Mouse (Mus musculus): ENCODE results near the gene Ms4a3. TPM values are rescaled to one million over a fixed set of nuclear protein-coding genes. Genes with fewer than 3 reads are reported as not detected.

The Ms4a3 gene
- total and polyA plus RNA-seq, 3 experiments: 0.34 to 0.63 (median 0.51) TPM

GRCm38 (mm10) chr19:11635572-11635971 is 5.1 kb downstream of the Ms4a3 start:
- no peak for TF ChIP-seq MAZ (IDR thresholded peaks at IDR 0.05; ENCODE audit: low read depth, low read length)
- TF ChIP-seq CTCF (conservative IDR thresholded peaks at IDR 0.05 in 1 of 2, IDR thresholded peaks at IDR 0.05 in 1 of 2; ENCODE audit: low read depth in 2 of 2, low read length in 2 of 2): no peak
- no peak for TF ChIP-seq ZNF384 (IDR thresholded peaks at IDR 0.05; ENCODE audit: low read depth, low read length)
- TF ChIP-seq ZKSCAN1 (IDR thresholded peaks at IDR 0.05; ENCODE audit: borderline replicate concordance, low read depth, low read length): no peak
- TF ChIP-seq UBTF (IDR thresholded peaks at IDR 0.05; ENCODE audit: low read depth, low read length): no peak
- in situ Hi-C loops (cut with MboI; ENCODE audit: low pct_ligation_motif_present, low pct_unique_long_range_greater_than_20kb, low sequenced_read_pairs): no loop called here
- Histone ChIP-seq H3K4me1 (ENCODE audit: control insufficient read depth in 1 of 2, insufficient read depth in 2 of 2) (no peaks in the 10 kb centered on the region), H3K27me3 (replicated peaks) (no peaks in the 10 kb centered on the region), H3K4me2 (ENCODE audit: insufficient read depth, low read depth, poor library complexity, severe bottlenecking) (no peak overlapping the region), H3K79me2 (replicated peaks; ENCODE audit: control insufficient read depth, extremely low read depth, insufficient read depth, poor library complexity, severe bottlenecking) (no peaks in the 10 kb centered on the region), H3K27ac (ENCODE audit: insufficient read depth, low read depth) (no peak overlapping the region), H3K9me3 (replicated peaks; ENCODE audit: low read length) (no peaks in the 10 kb centered on the region), H3K4me3 (replicated peaks in 1 of 3; ENCODE audit: low read depth in 2 of 3, low read length in 2 of 3, poor library complexity in 1 of 3) (no peak overlapping the region), H3K36me3 (replicated peaks in 1 of 2; ENCODE audit: control insufficient read depth in 1 of 2, insufficient read depth in 1 of 2, low read length in 1 of 2) (peaks cover 0 to 2% of the 10 kb centered on the region in 2 experiments), H3K9ac (ENCODE audit: insufficient read depth, low read depth) (no peak overlapping the region)
- no peak for DNase-seq (ENCODE audit: extremely low read depth)
- dilution Hi-C loops (cut with MboI; ENCODE audit: extremely low pct_ligation_motif_present, extremely low pct_unique_long_range_greater_than_20kb, low sequenced_read_pairs): no loop called here

GRCm38 (mm10) chr19:11634330-11634729 is 6.3 kb downstream of the Ms4a3 start:
- in situ Hi-C loops (cut with MboI; ENCODE audit: low pct_ligation_motif_present, low pct_unique_long_range_greater_than_20kb, low sequenced_read_pairs) (no loop called here), dilution Hi-C loops (cut with MboI; ENCODE audit: extremely low pct_ligation_motif_present, extremely low pct_unique_long_range_greater_than_20kb, low sequenced_read_pairs) (no loop called here)
- H3K79me2 ChIP-seq (replicated peaks; ENCODE audit: control insufficient read depth, extremely low read depth, insufficient read depth, poor library complexity, severe bottlenecking): no peaks in the 10 kb centered on the region
- DNase-seq (ENCODE audit: extremely low read depth): no peak
- no peak overlapping the region for H3K4me2 ChIP-seq (ENCODE audit: insufficient read depth, low read depth, poor library complexity, severe bottlenecking)
- H3K27me3 ChIP-seq (replicated peaks): no peaks in the 10 kb centered on the region
- H3K36me3 ChIP-seq (replicated peaks in 1 of 2; ENCODE audit: control insufficient read depth in 1 of 2, insufficient read depth in 1 of 2, low read length in 1 of 2): peaks cover 0 to 2% of the 10 kb centered on the region in 2 experiments
- TF ChIP-seq MAFK (IDR thresholded peaks at IDR 0.05; ENCODE audit: insufficient replicate concordance, low read length): no peak
- no peak for TF ChIP-seq RCOR1 (conservative IDR thresholded peaks at IDR 0.05; ENCODE audit: low read depth, low read length)
- no peak for TF ChIP-seq MXI1 (IDR thresholded peaks at IDR 0.05; ENCODE audit: low read depth, low read length)
- TF ChIP-seq JUND (conservative IDR thresholded peaks at IDR 0.05; ENCODE audit: low read depth, low read length): no peak
- TF ChIP-seq MAX (IDR thresholded peaks at IDR 0.05; ENCODE audit: low read length): no peak
- no peak for TF ChIP-seq GABPA (IDR thresholded peaks at IDR 0.05; ENCODE audit: insufficient replicate concordance, low read depth, low read length)
- TF ChIP-seq SIN3A (IDR thresholded peaks at IDR 0.05; ENCODE audit: low read length): no peak
- TF ChIP-seq TBP (conservative IDR thresholded peaks at IDR 0.05; ENCODE audit: low read depth, low read length): no peak
- TF ChIP-seq KAT2A (IDR thresholded peaks at IDR 0.05; ENCODE audit: insufficient replicate concordance, low read length): no peak
- TF ChIP-seq POLR2A (IDR thresholded peaks at IDR 0.05; ENCODE audit: low read depth, low read length): no peak
- TF ChIP-seq USF2 (conservative IDR thresholded peaks at IDR 0.05; ENCODE audit: low read depth, low read length): no peak
- no peak for TF ChIP-seq IRF4 (IDR thresholded peaks at IDR 0.05; ENCODE audit: low read depth, low read length)
- TF ChIP-seq EP300 (IDR thresholded peaks at IDR 0.05; ENCODE audit: low read length): no peak
- no peak for TF ChIP-seq ZKSCAN1 (IDR thresholded peaks at IDR 0.05; ENCODE audit: borderline replicate concordance, low read depth, low read length)
- TF ChIP-seq MEF2A (IDR thresholded peaks at IDR 0.05; ENCODE audit: borderline replicate concordance, low read depth, low read length): no peak
- no peak for TF ChIP-seq NRF1 (IDR thresholded peaks at IDR 0.05; ENCODE audit: low read depth, low read length)
- no peak for TF ChIP-seq CTCF (conservative IDR thresholded peaks at IDR 0.05 in 1 of 2, IDR thresholded peaks at IDR 0.05 in 1 of 2; ENCODE audit: low read depth in 2 of 2, low read length in 2 of 2)
- no peaks in the 10 kb centered on the region for H3K4me1 ChIP-seq (ENCODE audit: control insufficient read depth in 1 of 2, insufficient read depth in 2 of 2)
- no peaks in the 10 kb centered on the region for H3K9me3 ChIP-seq (replicated peaks; ENCODE audit: low read length)
- no peak overlapping the region for H3K9ac ChIP-seq (ENCODE audit: insufficient read depth, low read depth)
- H3K27ac ChIP-seq (ENCODE audit: insufficient read depth, low read depth): no peak overlapping the region
- H3K4me3 ChIP-seq (replicated peaks in 1 of 3; ENCODE audit: low read depth in 2 of 3, low read length in 2 of 3, poor library complexity in 1 of 3): no peak overlapping the region
